Mouse (Mus musculus): ENCODE results near the gene Qsox1.

The Qsox1 gene

DNA sequence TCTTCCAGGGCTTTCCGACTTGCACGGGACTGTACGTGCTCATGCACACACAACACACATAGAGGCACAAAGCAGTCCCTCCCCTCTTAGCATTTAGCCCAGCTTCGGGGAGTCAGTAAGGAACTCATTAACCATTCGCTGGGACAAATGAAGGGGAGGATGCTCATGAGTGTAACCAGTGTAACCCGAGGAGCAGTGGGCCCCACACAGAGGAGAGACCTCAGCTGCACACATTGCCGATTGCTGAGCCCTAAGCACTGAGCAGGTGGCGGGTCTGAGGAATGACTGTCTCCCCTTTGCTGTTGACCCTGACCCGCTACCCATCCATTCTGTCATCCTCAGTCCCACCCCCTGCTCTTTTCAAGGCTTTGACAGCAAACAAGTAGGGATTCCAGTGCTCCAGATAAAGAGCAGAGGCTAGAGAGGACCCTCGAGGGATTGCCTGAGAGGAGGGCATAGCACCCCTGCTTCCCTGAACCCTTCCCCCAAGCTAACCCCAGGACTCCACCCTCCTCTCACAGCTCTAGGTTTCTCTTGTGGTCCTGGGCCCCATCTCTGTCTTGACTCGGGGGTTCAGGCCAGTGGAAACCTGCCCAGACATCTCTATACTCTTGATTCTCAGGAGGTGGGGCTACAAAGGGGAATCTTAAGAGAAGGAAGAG, 62.0 kb downstream of the Qsox1 start:
- DNase-seq (ENCODE audit: extremely low read depth, insufficient read length, low spot score), result no peak

GRCm38 (mm10) chr1:155747911-155748310, 64.8 kb downstream of the Qsox1 start:
- DNase-seq (ENCODE audit: extremely low read depth, insufficient read length, low spot score), result no peak

GRCm38 (mm10) chr1:155747011-155747410, 65.7 kb downstream of the Qsox1 start:
- DNase-seq (ENCODE audit: extremely low read depth, insufficient read length, low spot score), result no peak

- DNase-seq (ENCODE audit: extremely low read depth, insufficient read length, low spot score), result no peak
Measured at GRCm38 (mm10) chr1:155742411-155743363, 70.0 kb downstream of the Qsox1 start.

DNA sequence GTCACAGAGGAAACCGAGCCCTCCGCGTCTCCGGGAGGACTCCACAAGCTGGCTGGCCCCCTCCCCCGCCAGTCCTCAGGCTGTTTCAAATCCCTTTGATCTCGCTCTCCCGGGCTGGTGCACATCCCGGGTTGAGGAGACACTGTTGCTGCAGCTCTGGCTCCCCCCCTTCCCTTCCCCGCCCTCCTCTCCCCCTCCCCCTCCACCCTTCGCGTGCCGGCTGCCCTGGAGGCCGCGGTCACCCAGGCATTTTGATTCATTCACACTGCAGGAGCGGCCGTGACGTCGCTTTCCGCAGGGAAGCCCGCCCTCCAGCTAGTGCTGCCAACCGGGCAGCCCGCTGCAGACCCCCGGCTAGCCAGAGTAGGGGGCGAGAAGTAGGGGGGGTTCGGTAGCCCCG, 70.7 kb downstream of the Qsox1 start:
- no peak for DNase-seq (ENCODE audit: extremely low read depth, insufficient read length, low spot score)

DNA sequence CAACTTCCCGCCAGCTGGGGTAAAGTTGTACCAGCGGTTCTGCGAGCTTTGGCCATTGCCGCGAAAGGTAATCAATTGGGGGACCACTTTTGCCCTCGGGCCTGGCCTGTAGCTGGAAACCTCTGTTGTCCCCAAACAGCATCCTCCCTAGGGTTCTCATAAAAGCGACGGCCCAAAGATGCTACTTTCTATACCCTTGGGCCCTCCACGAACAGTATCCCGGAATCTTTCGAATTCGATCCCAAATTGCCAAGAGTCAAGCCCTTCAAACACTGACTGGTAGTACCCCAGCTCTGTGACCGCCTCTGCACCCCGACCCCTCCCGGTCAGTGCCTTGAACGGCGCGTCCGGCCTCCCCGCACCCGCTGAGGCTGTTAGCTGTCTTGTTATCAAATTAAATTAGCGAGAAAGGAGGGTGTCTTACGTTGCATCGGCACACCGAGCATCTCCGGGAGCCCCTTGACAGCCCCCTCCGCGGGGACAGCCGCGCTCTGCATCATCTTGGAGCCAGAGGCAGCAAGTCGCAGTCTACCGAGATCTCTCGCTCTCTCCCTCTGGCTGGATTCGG, 71.2 kb downstream of the Qsox1 start:
- DNase-seq (ENCODE audit: extremely low read depth, insufficient read length, low spot score), result no peak

GRCm38 (mm10) chr1:155740622-155741377, 71.9 kb downstream of the Qsox1 start:
- no peak for DNase-seq (ENCODE audit: extremely low read depth, insufficient read length, low spot score)

DNA sequence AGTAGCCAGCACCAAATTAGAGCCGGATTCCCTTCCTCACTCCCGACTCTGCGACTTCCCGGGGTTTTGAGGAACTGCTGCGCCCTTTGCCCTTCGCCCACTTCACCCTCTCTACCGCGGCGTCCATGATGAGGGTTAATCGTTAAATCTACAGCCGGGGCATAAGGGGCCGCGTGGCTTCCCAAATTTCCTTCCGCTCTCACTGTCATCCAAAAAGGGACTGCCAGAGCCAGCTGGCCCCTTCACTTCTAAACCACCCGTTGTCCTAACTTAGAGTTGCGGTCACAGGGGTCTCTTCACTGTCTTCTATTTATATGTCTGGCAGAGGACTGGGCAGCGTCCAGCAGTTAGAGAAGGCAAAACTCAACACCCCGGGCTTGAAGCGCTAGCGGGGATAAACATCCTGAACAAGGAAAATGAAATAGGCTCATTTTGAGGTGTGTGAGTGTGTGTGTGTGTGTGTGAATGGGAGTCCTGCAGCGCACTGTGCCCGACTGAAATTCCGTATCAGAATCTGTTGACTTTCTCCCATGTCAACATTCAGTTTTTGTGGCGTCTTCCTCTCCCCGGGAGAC, 74.8 kb downstream of the Qsox1 start:
- DNase-seq (ENCODE audit: extremely low read depth, insufficient read length, low spot score), result no peak

DNA sequence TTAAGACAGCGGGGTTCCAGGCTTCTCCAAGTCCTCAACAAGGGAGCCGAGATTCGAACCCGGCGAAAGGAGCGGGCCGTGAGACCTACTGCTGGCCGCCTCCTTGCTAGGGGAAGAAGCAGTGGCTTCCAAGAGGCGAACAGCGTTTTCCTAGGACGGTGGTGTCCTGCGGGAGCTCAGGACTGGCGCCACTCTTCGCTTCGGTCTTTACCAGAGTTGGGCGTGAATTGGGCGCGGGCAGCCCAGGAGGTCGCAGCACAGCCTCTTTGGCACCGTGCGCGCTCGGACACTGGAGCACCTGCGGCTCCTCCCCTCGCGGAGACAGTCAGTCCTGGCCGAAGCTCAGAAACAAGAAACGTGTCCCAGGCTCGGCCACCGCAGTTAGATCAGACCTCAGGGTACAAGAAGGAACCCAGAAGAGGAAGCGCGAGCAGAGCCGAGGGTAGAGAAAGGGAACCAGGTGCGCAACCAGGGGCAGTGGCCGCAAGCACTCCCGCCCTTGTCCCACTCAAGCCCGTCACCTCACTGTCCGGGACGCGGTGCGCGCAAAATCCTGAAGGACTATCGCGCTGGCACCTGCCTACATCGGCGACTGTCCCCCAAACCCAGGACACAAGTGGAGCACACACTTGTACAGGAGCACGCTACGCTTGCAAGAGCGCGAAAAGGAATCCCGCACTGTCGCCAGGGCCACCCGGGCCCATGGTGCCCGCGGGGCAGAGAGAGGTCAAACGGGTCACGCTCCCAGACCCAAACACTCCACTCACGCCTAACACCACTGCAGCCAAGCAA, 75.5 kb downstream of the Qsox1 start:
- DNase-seq (ENCODE audit: extremely low read depth, insufficient read length, low spot score), result no peak

GRCm38 (mm10) chr1:155736096-155736825, 76.4 kb downstream of the Qsox1 start:
- DNase-seq (ENCODE audit: extremely low read depth, insufficient read length, low spot score), result no peak

- DNase-seq (ENCODE audit: extremely low read depth, insufficient read length, low spot score), result no peak
Measured at GRCm38 (mm10) chr1:155731156-155731555, 81.5 kb downstream of the Qsox1 start.

DNA sequence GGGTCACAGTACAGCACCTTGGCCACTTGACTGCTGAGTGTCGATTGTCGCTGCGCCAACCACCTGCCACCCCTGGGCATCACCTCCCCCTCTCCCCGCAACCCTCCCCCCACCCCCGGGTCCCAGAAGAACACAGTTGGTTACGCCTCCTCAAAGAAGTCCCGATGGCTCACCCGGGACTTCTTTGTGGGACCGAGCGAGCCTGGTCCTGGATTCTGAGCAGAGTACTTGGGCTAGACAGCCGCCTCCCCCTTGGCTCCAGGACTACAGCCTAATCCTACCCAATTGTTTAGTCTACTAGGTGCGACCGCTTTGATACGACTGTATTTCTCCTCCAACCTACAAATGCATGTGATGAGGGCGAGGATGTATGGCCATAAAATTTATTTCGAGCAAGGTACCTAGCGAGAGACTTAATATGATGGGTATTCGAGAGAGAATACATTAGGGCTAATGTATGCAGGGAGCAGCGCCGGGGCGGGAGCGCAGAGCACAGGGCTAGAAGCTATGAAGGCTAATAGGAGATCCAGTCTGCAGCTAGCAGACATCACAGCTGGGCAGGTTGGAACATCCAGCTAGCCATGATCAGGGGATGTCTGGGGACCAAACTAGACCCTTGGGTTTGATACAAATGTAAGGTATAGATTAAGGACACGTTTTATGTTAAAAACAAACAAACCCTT, 83.4 kb downstream of the Qsox1 start:
- no peak for DNase-seq (ENCODE audit: extremely low read depth, insufficient read length, low spot score)

- no peak for DNase-seq (ENCODE audit: extremely low read depth, insufficient read length, low spot score)
Measured at GRCm38 (mm10) chr1:155727830-155728229, 84.9 kb downstream of the Qsox1 start.

Measured in 3134 (cell line).